Mouse (Mus musculus) lung, postnatal 10 days (tissue): ENCODE measurements around the gene Tdrd3.

Experiments
- DNase-seq: peaks from one replicate; pipeline ENCODE4 v3.0.0; 2021

Gene Tdrd3

DNA sequence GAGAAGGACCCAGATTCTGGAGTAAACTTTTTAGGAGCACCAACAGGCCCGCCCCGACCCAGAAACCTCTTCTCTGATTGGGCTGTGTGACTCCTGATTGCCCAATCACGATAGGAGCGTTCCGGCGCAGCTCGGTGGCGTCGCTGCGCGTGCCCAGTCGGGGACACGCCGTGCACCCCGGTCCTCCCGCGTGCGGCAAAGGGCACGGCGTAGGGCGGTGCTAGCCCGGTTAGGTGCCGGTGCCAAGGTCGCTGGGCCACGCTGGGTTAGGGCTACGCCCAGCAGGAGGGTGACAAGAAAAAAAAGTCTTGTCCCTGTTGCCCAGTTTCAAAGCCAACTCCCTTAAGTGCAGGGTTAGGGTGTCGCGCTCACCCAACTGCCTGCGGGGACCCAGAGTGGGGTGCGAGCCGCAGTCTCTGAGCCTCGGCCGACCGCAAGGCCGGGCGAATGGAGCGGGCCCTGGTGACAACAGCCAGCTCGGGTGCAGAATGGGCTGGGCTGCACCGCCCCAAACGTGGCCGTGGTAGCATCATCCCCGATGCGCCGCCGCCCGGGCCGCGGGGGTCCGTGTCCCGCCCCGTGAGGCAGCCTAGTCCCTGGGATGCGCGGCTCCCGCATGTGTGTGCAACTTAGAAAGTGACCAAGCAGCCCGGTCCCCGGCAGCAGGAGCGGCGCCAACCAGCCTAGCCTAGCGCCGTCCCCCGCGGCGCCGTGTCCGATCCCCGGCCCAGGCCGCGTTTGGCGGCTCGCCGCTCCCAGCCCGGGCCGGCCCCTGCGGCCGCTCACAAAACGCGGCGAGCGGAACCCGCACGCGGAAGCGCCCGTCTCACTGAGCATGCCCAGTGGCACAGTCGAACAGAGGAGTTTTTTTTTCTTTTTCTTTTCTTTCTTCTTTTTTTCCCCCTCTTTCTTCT is at the start of gene Tdrd3:
Gene Tdrd3, plus strand, starts transcription at position 832 of the 914 bp plus-strand sequence.
- peak; percentile 96 for DNase-seq

DNA sequence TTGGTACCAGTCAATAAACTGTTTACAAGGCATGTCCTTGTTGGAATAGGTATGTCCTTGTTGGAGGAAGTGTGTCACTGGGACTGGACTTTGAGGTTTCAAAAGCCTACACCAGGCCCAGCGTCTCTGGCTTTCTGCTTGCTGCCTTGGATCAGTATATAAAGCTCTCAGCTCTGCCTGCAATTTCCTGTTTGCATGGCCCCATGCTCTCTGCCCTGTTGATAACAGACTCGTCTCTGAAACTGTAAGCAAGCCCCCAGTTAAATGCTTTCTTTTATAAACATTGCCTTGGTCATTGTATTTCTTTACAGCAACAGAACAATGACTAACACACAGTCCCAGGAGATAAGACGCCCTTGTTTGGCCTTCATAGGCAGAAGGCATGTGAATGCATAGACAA is 49.3 kb upstream of the Tdrd3 start:
- DNase-seq: peak; percentile 43

GRCm38 (mm10) chr14:87383041-87383440 is 33.4 kb upstream of the Tdrd3 start:
- DNase-seq: no peak

- no peak for DNase-seq
Observed at GRCm38 (mm10) chr14:87384288-87385268, 31.9 kb upstream of the Tdrd3 start.

DNA sequence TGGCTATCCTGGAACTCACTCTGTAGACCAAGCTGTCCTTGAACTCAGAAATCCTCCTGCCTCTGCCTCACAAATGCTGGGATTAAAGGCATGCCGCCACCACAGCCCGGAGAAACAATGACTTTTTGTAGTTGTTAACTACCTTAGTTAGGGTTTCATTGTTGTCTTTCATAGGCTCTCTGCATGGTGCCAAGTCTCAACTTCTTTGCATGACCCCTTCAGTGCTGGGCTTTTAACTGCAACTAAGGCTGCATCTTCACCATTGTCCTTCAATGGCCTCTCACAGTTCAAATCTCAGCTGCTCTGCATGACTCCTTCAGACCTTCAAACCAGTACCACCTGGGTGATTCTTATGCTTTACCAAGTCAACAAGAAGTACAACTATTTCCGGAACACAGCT is 23.3 kb upstream of the Tdrd3 start:
- DNase-seq: no peak

DNA sequence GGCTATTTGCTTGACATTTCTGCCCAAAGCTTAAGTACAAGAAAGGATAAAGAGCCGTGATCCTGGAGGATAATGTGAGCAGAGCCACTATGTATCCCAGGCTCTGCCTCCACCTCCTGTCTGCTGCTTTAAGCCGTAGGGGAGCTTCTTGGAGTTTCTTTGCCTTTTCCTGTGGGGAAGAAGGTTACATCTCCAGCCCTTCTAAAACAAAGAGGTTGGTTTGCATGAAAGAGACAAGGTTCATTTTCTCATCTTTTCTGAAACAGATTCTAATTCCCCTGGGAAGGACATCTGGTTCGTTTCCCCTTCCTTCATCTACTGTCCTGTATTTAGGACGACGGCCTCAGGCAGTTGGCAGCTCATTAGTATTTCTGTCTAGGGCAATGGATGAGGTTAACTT is 19.8 kb upstream of the Tdrd3 start:
- DNase-seq: no peak

GRCm38 (mm10) chr14:87415486-87415807 is 992 bp upstream of the Tdrd3 start:
- DNase-seq: no peak

DNA sequence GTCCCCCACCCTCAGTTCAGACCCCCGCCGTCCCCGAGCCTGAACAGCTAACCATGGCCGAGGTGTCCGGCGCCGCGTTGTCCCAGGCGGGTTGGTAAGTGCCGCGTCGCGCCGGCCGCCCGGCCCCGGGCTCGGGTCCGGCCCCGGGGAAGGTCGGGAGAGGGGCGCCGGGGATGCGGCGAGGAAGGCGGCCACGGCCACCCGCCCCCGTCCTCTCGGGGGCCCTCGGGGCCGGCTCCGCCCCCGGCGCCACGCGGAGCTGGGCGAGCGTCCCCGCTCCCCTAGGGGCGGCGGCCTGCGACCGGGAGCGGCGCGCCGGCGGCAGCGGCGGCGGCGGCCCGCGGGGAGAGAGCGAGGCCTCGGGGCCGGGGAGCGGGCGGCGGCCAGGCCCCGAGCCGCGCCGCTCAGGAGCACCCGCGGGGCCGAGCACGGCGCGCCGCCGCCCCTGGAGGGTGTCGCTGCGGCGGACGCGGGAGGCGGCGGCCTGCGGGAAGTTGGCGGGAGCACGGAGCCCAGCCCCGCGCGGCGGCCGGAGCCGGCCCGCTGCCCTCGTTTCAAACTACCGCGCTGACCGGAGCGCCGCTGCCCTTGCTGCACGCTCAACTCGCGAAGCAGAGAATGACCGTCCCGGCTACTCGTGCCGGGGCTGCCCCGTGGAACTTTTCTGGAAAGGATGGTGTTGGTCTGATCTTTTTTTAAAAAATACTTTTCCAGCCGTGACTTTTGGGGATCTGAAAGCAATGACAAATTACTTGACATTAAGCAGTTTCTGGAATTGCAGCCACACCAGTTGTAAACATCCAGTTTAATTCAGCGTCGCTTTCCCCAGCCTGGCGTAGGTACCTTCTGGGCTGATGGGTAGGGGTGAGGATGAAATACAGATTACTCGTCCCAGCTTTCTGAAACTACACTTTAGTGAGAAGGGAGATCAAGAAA is 584 bp downstream of the Tdrd3 start:
- DNase-seq: peak; percentile 53

DNA sequence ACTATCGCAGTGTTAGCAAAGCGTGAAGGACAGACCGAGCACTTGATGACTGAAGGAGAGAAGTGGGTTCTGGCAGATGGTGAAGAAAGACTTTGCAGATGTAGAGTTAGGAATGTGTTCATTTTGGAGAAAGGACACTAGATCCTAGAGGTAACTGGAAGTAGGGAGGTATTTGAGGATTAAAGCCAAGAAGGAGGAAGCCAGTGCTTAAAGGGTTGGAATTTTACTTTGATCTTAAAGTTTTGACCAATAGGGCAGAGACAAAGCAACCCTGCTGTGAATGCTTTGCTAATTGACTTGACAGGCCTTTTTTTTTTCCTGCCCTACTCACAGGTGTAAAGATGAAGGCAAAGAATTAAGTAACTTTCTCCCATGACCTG is 1.2 kb downstream of the Tdrd3 start:
- DNase-seq: no peak

DNA sequence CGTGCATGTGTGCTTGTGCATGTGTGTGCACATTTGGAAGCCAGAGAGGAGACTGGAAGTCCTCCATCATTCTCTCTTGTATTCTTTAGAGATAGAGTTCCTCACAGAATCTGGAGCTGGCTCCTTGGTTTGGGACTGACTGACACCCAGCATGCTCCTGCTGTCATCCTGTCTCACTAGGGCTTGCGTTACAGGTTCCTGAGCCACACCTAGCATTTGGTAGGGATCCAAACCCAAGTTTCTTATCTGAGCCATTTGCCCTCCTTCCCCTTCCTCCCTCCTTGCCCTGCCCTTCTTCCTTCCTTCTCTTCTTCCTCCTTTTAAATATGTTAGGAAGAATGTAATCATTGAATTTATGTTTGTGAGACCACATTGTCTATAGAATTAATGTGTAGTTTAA is 3.3 kb downstream of the Tdrd3 start:
- DNase-seq: no peak

- no peak for DNase-seq
Observed at GRCm38 (mm10) chr14:87420576-87420975, 4.1 kb downstream of the Tdrd3 start.

GRCm38 (mm10) chr14:87422432-87422831 is 6.0 kb downstream of the Tdrd3 start:
- no peak for DNase-seq

GRCm38 (mm10) chr14:87426297-87426922 is 10.0 kb downstream of the Tdrd3 start:
- DNase-seq: no peak

GRCm38 (mm10) chr14:87427032-87427431 is 10.6 kb downstream of the Tdrd3 start:
- no peak for DNase-seq

GRCm38 (mm10) chr14:87427659-87428289 is 11.3 kb downstream of the Tdrd3 start:
- no peak for DNase-seq

DNA sequence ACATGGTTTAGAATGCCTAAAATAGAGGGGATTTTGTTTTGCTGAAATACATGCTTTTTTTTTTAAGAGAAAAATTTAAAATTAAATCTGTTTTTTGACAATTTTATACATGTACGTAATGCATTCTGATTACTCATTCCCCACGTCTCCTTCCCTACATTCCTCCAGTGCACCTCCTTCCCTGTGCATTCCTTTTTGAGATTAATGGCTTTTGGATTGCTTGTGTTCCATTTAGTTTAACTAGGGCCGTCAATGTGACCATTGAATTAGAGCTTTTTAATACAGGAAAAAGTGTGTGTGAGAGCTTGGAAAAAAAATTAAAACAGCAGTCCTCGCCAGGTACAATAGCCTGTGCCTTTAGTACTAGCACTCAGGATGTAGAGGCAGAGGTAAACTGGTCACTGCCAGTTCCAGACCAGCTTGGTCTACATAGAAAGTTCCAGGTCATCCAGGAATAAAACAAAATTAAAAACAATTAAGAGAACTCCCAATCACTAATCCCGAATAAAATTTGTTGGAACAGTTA is 17.0 kb downstream of the Tdrd3 start:
- DNase-seq: no peak

DNA sequence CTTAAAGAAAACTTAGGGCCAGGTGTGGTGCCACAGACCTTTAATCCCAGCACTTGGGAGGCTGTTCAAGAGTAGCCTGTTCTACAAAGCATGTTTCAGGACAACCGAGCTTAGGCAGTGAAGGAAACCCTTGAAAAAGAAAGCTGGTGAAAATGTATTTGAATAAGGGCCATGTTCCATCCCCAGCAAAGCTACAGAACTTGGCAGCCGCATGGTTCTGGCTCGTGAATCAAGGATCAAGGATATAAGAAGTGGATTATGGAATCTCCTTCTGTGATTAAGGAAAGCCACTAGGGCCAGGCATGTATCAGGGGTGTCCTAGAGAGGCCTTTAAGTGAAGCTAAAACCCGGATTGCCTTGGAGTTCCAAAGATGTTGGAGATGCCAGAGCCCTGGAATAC is 18.9 kb downstream of the Tdrd3 start:
- DNase-seq: no peak

DNA sequence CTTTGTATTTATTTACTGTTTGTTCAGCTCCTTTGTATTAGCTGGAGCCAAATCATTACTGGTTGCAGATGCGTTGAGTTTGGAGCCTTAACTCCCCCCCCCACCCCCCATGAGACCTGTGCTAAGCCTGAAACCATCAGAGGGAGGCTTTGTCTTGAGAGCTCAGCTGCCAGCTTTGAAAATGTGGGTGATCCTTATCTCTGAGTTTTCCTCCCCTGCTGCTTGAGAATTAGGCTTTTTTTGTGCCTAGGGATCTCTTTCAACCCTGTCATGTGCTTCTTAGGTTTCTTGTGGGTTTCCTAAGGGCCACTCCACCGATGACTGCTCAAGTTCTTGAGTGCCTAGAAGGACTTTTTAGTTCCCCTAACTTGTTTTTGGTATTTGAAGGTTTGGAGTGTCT is 23.3 kb downstream of the Tdrd3 start:
- no peak for DNase-seq

DNA sequence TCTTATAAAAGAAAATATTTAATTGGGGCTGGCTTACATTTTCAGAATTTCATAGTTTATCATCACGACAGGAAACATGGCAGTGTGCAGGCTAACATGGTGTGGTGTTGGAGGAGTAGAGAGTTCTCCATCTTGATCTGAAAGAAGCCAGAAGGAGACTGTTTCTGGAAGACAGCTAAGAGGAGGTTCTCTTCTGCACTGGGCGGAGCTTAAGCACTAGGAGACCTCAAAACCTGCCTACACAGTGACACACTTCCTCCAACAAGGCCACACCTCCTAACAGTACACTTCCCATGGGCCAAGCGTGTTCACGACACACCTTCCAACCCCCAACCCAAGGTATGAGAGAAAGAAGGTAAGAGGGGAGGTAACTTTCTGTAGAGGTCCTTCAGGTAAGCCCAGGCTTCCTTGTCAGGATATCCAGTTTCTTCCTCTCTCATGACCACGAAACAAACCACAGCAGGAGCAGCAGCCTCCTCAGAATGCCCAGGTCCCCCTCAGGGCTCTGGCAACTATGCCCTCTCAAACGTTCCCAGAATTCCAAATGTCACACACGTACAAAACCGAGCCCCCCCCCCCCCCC is 30.0 kb downstream of the Tdrd3 start:
- no peak for DNase-seq

DNA sequence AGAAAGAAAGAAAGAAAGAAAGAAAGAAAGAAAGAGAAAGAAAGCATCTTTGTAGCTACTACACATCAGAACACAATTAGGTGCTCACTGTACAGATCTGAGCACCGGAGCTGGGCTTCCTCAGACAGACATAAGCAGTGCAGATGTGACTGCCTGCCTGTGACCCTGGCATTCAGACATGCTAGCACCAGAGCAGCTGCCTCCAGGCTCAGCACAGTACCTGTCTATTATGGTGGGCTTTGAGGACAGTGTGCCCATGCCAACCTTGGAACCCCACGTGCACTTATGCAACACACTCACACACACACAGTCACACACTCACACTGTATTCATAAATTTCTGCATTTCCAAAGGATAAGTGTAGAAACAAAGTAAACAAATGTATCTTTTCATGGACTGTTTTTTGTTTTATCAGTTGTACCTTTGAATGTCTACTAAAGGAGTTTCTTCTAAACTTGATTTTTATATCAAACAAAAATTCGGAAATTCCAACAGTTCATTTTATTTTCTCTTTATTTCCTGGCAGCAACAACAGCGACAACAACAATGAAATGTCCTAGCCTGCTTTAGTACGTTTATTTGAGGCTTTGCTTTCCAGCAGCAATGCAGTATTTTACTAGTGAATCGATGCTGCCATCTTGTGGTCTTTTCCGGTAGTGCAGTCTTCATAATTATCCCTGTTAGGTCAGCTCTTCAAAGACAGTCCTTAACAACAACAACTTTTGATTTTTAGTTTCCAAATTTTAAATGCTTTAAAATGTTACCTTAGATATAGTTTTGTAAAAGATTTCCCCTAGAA is 35.4 kb downstream of the Tdrd3 start:
- DNase-seq: peak; percentile 80
